Mouse (Mus musculus) erythroblast, embryonic 14.5 days (primary cell): ENCODE results near the gene Traf2.

ENCODE experiments used
- GATA1 ChIP-seq: IDR thresholded peaks from 2 replicates; pipeline ENCODE4 v1.6.1; 2012; ENCODE audit warnings: low read length, inconsistent platforms, mixed read lengths
- TAL1 ChIP-seq: IDR thresholded peaks from 3 replicates; pipeline ENCODE4 v1.6.1; 2012; ENCODE audit warnings: low read length, inconsistent platforms, mixed read lengths

DNA sequence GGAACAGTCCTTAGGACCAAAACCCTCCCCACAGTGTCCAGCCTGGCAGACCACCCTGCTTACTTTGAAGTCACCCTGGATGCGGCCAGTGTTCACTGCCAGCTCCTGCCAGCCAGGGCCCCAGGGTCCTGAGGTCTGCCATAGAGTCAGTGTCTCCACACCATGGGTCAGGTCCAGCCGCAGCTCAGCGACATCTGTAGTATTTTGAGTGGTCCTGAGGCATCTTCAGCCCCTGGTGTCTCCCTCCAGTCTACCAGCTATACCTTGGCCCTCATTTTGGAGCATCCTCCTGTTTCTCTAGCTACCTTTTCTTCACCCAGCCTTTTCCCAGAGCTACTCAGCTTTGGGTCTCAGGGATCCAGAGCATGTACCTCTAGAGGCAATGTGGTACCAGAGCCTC, 22.6 kb upstream of the Traf2 start:
- TF ChIP-seq TAL1 (no peak), GATA1 (no peak)
